Mouse (Mus musculus) left cerebral cortex, adult 11 months (tissue): ENCODE data around the gene D630036H23Rik.
"Not testable (repeated sequence)": the region's sequence is repeated elsewhere in the genome, so short reads cannot be mapped to it uniquely, and the experiment has no call there.

ENCODE experiments used
- DNase-seq: peaks from one replicate; pipeline ENCODE4 v3.0.0; 2022; ENCODE audit warnings: low spot score

D630036H23Rik gene

GRCm38 (mm10) chr12:36381441-36382340, at the start of gene D630036H23Rik, which contains the start of gene Ispd:
D630036H23Rik (minus strand) TSS chr12:36382181.
Ispd (plus strand) TSS chr12:36381450.
- peak; percentile 75 for DNase-seq

GRCm38 (mm10) chr12:36426163-36427045, 44.4 kb upstream of the D630036H23Rik start:
- no peak for DNase-seq

DNA sequence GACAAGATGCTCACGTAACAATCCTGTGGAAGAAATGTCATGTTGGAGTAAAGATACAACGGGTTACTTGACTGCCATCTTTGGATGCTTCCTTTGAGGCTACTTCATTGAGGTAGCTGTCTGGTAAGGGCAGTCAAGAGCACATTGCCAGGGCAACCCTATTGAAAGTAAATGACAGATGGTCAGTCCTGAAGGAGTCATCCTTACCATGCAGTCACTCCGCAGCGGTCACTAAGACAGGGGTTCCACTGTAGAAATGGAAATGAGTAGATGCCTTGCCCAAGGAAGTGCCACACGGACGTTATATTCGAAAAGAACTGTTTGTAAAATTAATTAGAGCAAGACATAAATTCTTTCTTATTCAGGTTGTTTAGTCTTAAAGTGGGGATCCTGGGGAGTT, 43.3 kb upstream of the D630036H23Rik start:
- DNase-seq, result no peak

DNA sequence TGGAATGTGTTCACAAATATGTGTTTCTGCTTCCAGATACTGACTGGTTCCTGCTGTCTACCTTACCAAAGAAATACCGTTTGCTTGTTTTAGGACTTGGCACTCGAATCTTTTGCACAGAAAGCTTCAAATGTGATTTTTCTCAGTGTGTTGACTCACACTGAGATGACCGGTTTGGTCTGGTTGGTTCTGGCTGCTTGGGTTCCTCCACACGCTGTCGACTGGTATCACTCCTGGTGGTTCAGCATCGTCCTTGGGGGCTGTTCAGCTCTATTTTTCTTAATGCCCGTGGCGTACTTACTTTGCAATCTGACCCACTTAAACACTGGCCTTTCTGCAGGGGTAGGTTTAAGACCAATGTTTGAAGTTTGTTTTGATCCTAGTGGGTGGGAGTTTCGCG, 41.7 kb upstream of the D630036H23Rik start:
- no peak for DNase-seq

DNA sequence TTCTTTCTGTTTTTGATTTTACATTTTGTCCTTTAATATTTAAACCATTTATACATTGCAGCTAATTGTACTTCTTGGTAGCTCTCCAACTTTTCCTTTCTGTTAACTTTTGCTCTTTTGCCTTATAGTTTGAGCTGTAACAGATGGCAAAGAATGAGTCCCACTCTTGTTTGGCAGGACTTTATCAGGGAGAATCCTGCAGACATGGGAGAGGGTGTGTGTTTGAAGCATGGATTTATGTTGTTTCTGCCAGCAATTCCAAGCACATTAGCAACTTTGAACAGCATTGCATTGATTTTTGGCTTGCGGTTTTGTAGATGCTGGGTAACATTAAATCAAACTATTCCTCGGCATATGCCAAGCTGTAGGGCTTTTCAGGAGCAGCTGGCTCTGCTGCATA, 13.1 kb upstream of the D630036H23Rik start:
- no peak for DNase-seq

DNA sequence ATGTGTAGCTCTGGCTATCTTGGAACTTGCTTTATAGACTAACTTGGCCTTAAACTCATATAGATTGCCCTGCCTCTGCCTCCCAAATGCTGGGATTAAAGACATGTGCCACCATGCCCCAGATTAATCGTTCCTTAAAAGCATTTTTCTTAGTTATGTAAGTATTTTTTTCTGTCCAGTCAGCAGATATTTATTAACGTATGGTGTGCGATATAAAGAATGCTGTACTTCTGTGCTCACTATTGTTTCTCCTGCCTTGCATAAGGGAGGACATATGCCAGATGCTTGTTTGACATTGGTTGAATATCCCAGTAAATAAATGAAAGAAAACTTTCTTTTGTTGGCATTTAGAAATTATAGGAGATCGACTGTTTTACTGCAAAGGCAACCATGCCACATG, 5.0 kb upstream of the D630036H23Rik start:
- no peak for DNase-seq

DNA sequence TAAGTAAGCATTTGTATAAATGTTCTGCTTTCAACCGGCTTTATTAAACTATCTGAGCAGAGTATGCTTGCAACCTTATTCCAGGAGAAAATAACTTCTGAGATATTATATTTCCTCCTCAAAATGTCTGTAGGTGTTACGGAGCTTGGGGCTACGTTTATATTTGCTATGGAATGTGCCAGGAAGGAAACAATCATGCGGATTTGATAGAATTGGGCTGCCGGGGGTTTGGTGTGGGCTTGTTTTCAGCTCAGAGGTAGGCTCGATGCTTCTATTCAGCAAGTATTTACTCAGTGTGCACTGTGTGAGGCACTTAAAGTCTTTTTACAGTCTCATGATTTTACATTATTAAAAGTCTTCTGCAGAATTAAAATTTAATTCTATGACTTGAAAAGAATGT, 3.4 kb upstream of the D630036H23Rik start:
- no peak for DNase-seq

DNA sequence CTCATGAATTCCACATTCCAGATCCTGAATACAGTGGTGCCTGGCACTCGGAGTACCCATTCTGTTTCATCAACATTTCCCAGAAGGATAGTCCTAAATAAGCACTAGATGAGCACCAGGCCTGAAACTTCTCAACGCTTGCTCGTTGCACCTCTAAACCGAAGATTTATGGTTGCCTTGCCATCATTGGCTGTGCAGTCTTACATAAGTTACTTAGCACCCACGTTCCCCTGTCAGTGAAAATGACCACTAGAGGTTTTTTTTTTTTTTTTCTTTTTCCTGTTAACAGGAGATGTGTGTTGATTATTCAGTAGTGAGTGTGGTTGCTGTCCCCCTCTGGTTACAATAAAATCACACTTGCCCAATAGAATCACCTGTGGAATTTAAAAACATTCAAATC, 1.2 kb downstream of the D630036H23Rik start:
- DNase-seq, result no peak

DNA sequence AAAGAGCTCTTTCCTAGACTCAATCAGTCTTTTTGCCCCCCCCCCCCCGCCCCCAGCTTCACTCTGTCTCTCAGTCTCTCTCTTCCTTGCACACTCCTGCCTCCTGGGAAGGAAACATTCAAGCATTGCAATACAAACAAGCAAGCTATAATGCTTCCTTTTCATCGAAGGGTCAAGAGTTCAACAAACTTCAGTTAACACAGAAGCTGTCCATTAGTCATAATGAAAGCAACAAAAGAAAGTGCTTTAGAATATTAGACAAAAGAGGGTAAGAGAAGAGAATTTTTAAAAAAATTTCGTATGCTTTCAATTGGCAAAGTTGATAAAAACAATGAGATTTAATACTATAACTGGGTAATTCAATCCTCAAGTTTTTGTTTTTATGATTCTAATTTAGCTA, 1.7 kb downstream of the D630036H23Rik start:
- no peak for DNase-seq

- not testable (repeated sequence) for DNase-seq
Observed at GRCm38 (mm10) chr12:36376391-36376790, 5.6 kb downstream of the D630036H23Rik start.

GRCm38 (mm10) chr12:36373237-36373998, 8.6 kb downstream of the D630036H23Rik start:
- no peak for DNase-seq

DNA sequence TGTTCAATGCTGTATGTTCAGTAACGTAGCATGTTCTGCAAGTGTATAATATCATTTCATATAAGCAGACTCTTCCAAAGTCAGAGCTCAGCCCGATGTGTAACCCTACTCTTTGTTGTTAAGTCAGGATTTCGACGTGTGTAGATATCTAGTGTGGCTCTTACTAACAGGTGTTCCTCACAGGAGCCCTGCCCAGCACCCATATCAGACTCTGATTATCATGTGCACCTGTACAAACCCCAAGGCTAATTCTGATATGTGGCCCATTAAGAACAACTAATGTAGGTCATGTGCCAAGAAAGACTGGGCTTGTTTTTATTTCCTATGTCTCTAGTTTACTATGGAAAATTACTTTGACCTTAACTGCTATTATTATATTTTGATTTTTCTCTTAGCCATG, 18.0 kb downstream of the D630036H23Rik start:
- no peak for DNase-seq

- DNase-seq, result no peak
Observed at GRCm38 (mm10) chr12:36360693-36361092, 21.3 kb downstream of the D630036H23Rik start.

- no peak for DNase-seq
Observed at GRCm38 (mm10) chr12:36360064-36360463, 21.9 kb downstream of the D630036H23Rik start.

DNA sequence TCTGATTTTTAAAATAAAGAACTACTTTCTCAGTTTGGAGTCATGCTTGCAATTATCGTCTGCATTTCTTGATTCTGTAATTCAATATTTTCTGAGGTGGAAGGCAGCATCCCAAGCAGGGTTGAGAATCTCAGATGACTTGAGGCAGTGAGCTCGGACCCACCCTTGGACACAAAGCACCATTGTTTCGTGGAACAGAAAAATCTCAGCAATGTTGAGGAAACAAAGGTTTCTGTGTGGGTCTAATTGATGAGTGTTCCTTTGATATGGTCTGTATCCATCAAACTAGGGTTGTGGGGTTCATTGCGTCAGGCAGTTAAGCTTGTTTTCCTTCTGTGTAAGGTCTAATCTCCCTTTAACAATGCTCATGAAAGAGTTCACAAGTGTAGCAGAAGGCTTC, 37.9 kb downstream of the D630036H23Rik start:
- no peak for DNase-seq

DNA sequence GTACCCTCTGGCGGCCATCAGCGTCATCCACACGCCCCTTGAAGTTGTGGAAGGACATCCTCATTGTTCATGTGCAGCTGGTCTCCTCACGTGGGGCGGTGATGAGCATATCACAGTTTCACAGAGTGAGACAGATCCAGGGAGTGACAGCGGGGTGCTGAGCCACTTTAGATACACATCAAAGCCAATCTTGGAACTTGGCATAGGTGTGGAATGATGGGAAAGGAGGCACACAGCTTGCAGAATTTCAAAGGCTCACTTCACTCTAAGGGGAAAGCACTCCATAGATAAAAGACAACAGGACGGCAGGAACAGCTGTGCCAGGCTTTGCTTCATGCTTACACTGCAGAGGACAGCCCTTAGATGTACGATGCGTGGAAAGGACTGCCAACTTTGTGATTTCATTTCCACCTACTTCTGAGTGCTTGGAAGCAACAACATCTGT, 48.1 kb downstream of the D630036H23Rik start:
- DNase-seq, result no peak

DNA sequence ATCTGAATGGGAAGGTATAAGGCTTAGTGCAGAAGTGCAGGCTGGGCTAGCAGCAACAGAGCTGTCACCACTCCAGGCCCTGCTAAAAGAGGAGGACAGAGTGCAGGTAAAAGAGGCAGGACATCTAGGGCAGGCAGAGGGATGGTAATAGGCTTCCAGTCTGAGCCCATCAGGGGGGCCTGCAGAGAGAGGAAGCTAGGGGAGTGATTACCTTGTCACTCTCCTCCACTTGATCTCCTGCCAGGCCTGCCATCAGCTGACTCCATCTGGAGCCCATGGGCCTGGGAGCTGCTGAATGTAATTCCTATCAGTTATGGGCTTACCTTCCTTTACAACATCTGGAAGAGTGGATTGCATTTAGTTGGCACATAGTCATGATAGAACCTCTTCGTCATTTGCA, 49.3 kb downstream of the D630036H23Rik start:
- no peak for DNase-seq
